Mouse (Mus musculus) left cerebral cortex, adult 18-20 months (tissue): ENCODE results near the gene Prkar2a. TPM values are rescaled to one million over a fixed set of nuclear protein-coding genes. Genes with fewer than 3 reads are reported as not detected.
"Not testable (repeated sequence)": the region's sequence is repeated elsewhere in the genome, so short reads cannot be mapped to it uniquely, and the experiment has no call there.

Experiments
- DNase-seq, 2 experiments: peaks; one replicate each; pipeline ENCODE4 v3.0.0; 2021 to 2022; ENCODE audit warnings: low spot score in 2 of 2, mixed read lengths in 1 of 2
- long read RNA-seq, 2 experiments: library from polyadenylated mRNA; stranded (forward); transcript quantifications; one replicate each; pipeline ENCODE4 v2.0.0; 2021
- total RNA-seq, 2 experiments: library from RNA; stranded (reverse); gene quantifications; 2 replicates each; pipeline ENCODE4 v1.2.3; 2021

Prkar2a gene
- 10 to 100 TPM; 47.7 to 50.9 TPM for total RNA-seq
- long read RNA-seq, experiment 1, full-length matches to known transcripts: 37 of 45 reads
- long read RNA-seq, experiment 1, partial matches to known transcripts: 2 of 45 reads
- long read RNA-seq, experiment 1, other reads (novel, unspliced or antisense): 6 of 45 reads
- long read RNA-seq, experiment 2, full-length matches to known transcripts: 29 of 35 reads
- long read RNA-seq, experiment 2, partial matches to known transcripts: 3 of 35 reads
- long read RNA-seq, experiment 2, other reads (novel, unspliced or antisense): 3 of 35 reads

- DNase-seq: no peak
Observed at GRCm38 (mm10) chr9:108689106-108689505, at the start of gene Prkar2a. Gene Prkar2a, plus strand, starts transcription at chr9:108689314.

- DNase-seq: no peak
Observed at GRCm38 (mm10) chr9:108639825-108640224, 49.3 kb upstream of the Prkar2a start.

GRCm38 (mm10) chr9:108648166-108648565, 40.9 kb upstream of the Prkar2a start:
- no peak for DNase-seq

GRCm38 (mm10) chr9:108648611-108649560, 40.2 kb upstream of the Prkar2a start, which contains the start of gene Arih2:
Gene Arih2, minus strand, starts transcription at chr9:108649386.
- DNase-seq: peak; percentile 90 to 93

GRCm38 (mm10) chr9:108649561-108650440, 39.3 kb upstream of the Prkar2a start:
- no peak for DNase-seq

GRCm38 (mm10) chr9:108654566-108655464, 34.3 kb upstream of the Prkar2a start:
- no peak for DNase-seq

- not testable (repeated sequence) for DNase-seq
Observed at GRCm38 (mm10) chr9:108655865-108656264, 33.2 kb upstream of the Prkar2a start.

GRCm38 (mm10) chr9:108661677-108662612, 27.2 kb upstream of the Prkar2a start, which contains the start of gene Slc25a20:
Gene Slc25a20, plus strand, starts transcription at chr9:108662088.
- peak; percentile 62 to 64 for DNase-seq

- no peak for DNase-seq
Observed at GRCm38 (mm10) chr9:108662660-108663059, 26.5 kb upstream of the Prkar2a start.

- DNase-seq: no peak
Observed at GRCm38 (mm10) chr9:108669875-108670274, 19.2 kb upstream of the Prkar2a start.

- DNase-seq: no peak
Observed at GRCm38 (mm10) chr9:108673151-108673550, 16.0 kb upstream of the Prkar2a start.

- no peak for DNase-seq
Observed at GRCm38 (mm10) chr9:108680026-108680425, 9.1 kb upstream of the Prkar2a start.

GRCm38 (mm10) chr9:108686475-108686887, 2.6 kb upstream of the Prkar2a start:
- DNase-seq: no peak

- DNase-seq: no peak
Observed at GRCm38 (mm10) chr9:108687181-108687580, 1.9 kb upstream of the Prkar2a start.

GRCm38 (mm10) chr9:108687686-108688085, 1.4 kb upstream of the Prkar2a start:
- DNase-seq: no peak

GRCm38 (mm10) chr9:108688451-108688850, 663 bp upstream of the Prkar2a start:
- no peak for DNase-seq

- DNase-seq: no peak
Observed at GRCm38 (mm10) chr9:108689993-108690392, 879 bp downstream of the Prkar2a start.

GRCm38 (mm10) chr9:108690914-108691313, 1.8 kb downstream of the Prkar2a start:
- no peak for DNase-seq

GRCm38 (mm10) chr9:108691371-108691770, 2.3 kb downstream of the Prkar2a start:
- DNase-seq: no peak
